Mouse (Mus musculus): Measurements from ENCODE around the gene Prkce. TPM values are rescaled to one million over a fixed set of nuclear protein-coding genes. Genes with fewer than 3 reads are reported as not detected.
A peak's percentile ranks its signal among the peaks of the same experiment; 100 is the strongest.
"Not testable (repeated sequence)": the region's sequence is repeated elsewhere in the genome, so short reads cannot be mapped to it uniquely, and the experiment has no call there.

Prkce gene
- total RNA-seq, 2 experiments from 2014 or later = 8.7 TPM

DNA sequence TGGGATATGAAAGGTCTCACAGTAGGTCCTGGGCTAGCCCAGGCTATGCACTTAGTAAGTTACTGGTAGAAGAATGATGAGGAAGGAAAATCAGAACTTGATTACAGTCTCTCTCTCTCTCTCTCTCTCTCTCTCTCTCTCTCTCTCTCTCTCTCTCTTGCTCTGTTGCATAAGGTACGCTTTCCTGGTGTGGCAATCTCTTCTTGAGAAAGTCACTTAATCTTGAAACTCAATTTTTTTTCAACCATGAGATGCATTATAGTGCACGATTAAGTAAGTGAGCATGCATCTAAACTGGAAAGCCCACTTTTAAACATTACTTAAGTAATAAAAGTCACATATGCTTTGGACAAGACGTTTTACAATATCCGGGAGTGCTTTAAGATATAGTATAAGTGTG, 285.3 kb downstream of the Prkce start:
- intact Hi-C loops (cut with DNase I; ENCODE audit: low total_unique reads) = no loop called here
- no peak for DNase-seq

DNA sequence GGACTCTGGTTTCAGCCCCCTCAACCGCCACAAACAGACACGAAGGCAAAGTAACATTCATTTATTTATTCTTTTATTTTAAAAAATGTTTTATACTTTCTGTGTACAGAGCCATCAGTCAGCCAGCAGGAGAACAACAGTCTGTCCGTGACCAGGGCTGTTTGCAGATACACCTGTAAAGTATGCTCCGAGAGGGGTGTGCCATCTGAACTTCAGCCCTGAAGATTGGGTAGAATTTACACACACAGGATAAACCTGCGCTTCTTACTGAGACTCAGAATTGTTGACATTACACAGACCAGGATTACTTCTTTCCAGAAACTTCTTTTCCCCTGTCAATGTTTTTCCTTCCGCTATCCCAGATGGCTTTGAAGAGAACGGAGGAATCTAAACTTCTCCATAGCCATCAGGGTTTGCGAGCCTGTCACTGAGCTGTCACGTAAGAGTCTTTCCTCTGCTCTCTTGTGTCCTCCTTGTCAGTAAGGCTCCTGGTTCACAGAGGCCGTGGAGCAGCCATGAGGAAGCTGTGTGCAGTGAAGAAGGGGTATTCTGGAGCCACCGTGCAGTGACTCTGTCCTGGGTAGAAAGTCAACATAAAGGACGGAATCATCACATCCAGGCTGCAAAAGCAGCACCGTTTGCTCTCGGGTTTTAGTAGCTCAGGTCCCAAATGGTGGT, 286.2 kb downstream of the Prkce start:
- intact Hi-C loops (cut with DNase I; ENCODE audit: low total_unique reads) = no loop called here
- DNase-seq = no peak

DNA sequence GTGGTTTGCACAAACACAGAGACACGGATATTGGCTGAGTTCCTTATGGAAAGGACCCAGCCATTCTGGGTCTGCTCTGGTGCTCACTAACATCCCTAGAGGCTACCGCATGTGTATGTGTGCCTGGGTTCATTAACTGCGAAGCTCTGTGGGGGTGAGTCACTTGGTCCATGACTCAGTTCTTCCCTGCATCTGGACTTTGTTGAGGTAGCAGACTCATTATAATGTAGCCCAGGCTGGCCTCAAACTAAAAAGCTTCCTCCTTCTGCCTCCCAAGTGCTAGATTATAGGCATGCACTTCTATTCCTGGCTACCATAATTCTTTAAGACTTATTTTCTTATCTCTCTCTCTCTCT, 286.7 kb downstream of the Prkce start:
- DNase-seq = no peak
- intact Hi-C loops (cut with DNase I; ENCODE audit: low total_unique reads) = no loop called here

DNA sequence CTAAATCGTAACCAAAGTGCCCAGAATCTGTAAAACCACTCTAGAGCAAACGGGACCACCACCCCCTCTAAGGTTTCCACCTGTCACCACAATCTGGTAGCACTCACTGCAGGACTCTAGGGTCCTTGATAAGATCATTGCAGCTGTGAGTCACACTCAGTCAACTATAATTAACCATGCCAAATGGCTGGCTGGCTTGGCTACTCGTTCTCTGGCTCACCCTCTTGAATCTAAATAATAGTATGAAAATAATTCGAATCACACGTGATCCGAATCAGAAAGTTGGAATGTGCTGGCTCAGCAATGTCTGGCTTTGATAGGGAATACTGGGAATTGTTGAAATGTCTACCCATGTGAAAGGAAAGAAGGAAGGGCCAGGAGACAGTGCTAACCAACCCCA, 288.9 kb downstream of the Prkce start:
- DNase-seq = no peak
- intact Hi-C loops (cut with DNase I; ENCODE audit: low total_unique reads) = no loop called here

DNA sequence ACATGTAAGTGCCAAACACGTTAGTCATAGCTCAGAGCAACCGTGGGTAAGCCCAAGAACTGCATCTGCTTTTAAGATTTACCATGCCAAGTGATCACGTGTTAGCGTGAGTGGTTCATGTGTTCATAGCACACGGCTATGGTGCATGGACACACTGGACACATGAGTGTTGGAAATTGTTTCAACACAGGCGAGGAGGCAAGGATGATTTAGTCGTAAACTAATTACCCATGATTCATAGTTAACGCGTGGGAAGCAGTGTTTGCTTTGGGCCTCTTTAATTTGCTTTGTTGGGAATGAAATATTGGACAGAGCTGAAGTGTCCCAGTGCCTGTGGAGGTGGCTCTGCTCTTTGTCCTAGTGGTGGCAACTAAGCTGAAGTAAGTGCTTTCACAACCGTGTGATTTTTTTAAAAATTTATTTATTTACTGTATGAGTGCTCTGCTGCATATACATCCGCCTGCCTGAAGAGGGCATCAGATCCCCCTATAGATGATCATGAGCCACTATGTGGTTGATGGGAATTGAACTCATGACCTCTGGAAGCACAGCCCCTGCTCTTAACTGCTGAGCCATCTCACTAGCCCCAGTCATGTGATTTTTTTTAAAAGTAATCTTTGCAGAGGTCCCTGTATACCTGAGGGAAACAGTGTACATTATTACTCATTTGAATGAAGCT, 290.9 kb downstream of the Prkce start:
- intact Hi-C loops (cut with DNase I; ENCODE audit: low total_unique reads) = no loop called here
- no peak for DNase-seq

DNA sequence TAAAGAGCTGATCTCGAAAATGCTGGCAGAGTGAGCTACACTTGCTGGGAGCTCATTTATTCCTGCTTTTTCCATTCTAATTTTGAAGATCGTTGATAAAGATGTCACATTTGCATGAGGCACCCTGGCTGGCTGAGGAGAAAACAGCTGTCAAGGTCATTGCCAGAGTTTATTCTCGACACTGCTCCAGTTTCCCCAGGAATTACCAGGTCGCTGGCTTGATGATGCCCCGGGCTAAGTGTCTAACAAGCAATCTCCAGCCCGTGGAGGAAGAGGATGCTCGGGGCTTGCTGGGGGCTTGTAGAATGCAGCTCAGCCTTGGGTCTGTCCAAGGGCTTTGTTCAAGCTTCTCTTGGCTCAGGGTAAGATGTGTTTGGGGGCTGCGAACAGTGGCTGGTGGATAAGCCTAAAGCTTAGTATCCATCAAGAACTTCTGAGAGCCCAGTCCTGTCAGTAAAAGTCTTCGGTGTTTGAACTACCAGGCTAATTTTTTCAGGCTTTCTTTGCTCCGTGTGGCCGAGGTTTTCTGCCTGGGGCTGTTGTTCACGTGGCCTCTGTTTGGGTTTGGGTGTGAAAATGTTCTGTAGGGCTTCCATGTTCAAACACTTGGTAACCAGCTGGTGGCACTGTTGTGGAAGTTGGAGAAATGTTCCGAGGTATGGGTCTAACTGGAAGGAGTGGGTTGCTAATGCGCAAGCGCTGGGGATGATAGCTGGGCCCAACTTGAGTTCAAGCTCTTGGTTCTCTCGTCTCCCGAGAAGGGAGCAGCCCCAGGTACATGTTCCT, 293.3 kb downstream of the Prkce start:
- intact Hi-C loops (cut with DNase I; ENCODE audit: low total_unique reads) = no loop called here
- no peak for DNase-seq

DNA sequence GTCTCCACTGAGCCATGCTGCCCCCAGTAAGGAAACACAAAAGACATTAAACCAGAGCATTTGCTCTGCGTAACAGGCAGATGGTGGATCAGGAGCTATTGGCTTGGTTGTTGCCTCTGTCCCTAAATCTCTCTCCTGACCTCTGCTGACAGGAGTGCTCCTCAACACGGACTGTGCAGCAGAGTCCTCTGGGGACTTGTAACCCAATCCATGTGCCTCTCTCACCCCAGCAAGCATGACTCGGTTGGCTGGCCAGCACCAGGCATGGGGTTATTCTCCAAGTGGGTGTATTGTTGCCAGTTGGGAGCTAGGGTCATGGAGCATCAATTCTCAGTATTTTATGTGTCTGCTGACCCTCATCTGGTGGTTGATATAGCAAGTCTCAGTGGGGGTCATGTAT, 295.8 kb downstream of the Prkce start:
- DNase-seq = no peak
- intact Hi-C loops (cut with DNase I; ENCODE audit: low total_unique reads) = no loop called here

DNA sequence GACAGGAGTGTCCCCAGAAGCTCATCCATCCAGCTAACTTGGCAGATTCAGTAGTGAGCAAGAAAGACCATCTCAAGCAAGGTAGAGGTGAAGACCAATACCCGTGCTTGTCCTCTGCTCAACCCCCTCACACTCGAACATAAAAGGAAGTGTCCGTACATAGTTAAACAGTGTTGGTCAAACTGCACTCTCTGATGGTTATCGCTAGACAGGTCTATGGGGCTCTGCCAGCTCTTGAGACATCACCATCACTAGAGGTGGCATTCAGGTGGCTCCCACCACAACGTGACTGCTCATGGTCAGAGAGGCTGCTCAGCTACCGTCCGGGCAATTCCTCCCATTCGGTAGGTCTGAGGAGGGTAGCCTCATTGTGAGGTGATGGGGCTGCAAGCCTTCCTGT, 296.6 kb downstream of the Prkce start:
- no peak for DNase-seq
- intact Hi-C loops (cut with DNase I; ENCODE audit: low total_unique reads) = no loop called here

DNA sequence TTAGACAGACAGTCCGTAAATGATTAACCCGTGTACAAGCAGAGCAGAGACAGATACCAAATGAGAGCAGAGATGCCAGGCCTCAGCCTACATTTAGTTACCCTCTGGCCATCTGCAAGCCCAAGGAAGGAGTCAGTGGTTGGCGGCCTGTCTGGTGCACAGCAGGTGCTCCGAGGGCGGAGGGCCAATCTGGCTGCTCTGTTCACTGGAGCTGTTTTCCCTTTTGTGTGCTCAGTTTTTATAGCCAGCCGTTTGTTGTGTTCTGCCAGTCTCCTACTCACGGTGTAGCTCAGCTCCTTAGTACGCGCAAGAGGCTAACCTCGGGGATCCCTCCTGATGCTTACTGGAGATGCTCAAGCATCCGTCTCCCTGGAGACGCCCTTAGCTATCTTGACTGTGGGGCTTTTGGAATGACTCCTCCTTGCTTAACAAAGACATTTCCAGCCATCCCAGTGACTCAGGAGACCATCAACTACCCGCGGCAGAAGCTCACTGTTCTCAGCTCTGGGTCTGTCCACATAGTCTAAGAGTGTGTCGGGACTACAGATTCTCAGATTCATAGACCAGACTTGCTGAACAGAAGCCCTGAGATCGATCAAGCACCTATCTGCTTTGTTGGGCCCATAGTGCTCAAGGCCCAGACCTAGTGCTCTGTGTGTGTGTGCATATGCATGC, 297.2 kb downstream of the Prkce start:
- intact Hi-C loops (cut with DNase I; ENCODE audit: low total_unique reads) = no loop called here
- peak; percentile 50 for DNase-seq

DNA sequence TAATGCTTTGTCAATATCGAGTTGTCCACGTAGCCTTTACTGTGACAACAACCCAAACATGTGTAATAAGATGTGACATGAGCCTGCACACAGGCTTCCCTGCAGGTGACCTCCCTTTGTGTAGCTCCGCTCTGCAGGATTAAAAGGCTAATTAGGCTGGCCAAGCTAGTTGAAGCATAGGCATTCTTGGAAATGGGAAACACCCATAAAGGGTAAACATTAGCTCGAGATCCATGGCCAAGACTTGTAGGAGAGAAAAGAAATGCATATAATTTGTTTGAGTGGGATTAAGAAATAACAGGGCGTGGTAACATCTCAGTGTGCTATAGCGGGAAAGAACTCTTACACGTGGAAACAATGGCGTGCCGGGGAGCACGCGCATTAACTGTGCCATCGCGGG, 298.3 kb downstream of the Prkce start:
- no peak for DNase-seq
- intact Hi-C loops (cut with DNase I; ENCODE audit: low total_unique reads) = no loop called here

DNA sequence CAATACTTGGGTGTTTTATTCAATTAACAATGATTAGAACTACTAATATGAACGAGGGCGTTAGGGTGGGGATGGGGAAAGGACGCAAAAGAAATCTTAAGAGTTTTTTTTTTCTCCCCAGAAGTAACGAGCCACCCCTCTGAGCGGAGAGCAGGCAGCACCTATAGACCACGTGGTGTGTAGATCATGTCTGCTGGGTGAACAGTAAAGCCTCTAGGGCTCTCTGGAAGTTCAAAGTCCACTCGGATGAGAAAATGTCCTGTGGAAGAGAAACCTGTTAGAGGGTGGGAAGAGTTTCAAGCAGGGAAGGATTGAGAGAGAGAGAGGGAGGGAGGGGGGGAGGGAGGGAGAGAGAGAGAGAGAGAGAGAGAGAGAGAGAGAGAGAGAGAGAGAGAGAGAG, 298.8 kb downstream of the Prkce start:
- intact Hi-C loops (cut with DNase I; ENCODE audit: low total_unique reads) = no loop called here
- DNase-seq = no peak

DNA sequence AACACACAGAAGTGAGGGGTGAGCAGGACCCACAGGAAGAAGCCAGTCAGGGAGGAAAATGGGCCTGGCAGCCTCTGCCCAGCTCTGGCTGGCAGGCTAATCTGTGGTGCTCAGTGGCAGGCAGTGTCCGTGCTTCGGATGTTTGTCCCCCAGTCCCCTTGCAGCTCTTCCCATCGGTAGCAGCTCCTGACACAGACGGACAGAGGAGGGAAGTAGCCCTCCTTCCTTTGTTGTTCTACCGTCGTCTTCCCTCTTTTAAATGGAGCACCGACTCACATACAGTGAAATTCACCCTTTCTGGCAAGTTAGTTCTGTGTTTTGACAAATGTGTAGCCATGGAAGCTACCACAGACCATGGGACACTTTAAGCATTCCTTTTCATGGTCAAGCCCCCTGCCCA, 299.3 kb downstream of the Prkce start:
- intact Hi-C loops (cut with DNase I; ENCODE audit: low total_unique reads) = no loop called here
- no peak for DNase-seq

DNA sequence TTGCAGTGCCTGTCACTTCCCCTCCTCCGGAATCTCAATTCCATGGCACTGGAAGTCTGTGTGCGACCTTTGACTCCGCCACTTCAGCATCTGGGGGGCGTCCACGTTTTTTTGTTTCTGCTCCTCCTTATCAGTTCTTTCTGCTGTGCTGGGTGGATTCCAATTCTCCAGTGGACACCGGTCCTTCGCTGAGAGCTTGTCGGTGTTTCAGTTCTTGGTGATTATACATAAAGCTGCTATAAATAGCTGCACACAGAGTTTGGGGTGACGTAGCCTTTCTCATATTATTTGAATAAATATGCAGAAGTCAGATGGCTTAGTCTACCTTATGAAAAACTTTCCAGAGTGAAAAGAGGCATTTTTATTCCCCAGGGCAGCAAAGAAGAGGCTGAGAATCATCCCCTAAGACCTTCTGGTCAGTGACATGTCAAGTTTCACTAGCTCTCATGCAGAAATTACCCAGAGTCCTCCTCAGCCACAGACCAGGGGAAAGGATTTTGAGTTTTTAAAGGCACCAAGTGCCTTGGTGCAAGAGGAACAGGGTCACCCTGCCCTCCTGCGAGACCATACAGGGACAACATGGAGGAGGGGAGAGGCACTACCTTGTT, 299.8 kb downstream of the Prkce start:
- intact Hi-C loops (cut with DNase I; ENCODE audit: low total_unique reads) = no loop called here
- DNase-seq = no peak

DNA sequence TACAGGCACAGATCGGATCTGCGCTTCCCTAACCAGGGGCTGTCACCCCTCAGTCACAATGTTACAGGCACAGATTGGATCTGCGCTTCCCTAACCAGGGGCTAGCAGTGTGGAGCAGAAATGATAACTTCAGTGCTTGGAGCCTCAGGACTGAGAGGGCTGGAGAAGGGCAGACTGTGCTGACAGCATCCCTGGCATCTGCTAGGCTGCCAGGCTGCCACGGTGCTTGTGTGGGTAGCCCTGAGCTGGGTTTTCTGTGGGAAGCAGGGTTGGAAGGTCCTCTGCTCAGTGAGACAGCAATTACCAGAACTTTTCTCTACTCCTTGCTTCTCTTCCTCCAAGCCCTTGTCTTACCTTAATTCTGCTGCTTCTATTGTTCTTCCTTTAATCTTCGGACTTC, 300.4 kb downstream of the Prkce start:
- no peak for DNase-seq

DNA sequence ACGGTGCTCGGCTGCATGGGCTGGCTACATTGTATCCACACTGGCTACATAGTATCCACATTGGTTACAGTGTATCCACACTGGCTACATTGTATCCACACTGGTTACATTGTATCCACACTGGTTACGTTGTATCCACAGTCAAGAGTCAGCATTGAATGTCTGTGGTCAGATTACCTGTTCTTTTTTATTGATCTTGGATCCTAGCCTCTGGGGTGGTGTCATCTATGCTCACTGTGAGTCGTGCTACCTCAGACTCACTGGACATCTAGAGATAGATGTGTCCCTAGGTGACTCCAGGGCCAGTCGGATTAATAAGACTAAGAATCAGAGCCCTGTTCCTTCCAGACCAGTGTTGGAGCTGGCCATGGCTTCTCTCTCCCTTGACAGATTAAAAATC, 302.6 kb downstream of the Prkce start:
- intact Hi-C loops (cut with DNase I; ENCODE audit: low total_unique reads) = no loop called here
- DNase-seq = no peak

More for the DNA sequence above, 300.4 kb downstream of the Prkce start:
- intact Hi-C loops (cut with DNase I; ENCODE audit: low total_unique reads) = no loop called here

DNA sequence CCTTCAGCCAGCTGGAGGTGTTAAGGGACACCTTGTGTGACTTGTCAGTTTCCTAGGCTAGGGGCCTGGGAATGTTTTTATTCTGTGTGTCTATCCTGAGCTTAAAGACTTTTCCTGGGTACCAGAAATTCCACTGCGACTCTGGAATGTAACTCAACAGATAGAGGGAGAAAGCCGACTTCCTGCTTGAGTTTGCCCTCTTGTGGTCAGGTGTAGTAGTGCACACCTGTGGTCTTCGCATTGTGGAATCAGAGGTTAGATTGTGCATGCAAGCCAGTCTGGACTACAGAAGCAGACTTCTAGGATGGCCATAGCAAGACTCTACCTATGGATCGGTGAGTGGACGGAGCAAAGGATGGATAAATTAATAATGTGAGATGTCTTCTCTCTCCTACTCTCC, 304.1 kb downstream of the Prkce start:
- no peak for DNase-seq
- intact Hi-C loops (cut with DNase I; ENCODE audit: low total_unique reads) = no loop called here

DNA sequence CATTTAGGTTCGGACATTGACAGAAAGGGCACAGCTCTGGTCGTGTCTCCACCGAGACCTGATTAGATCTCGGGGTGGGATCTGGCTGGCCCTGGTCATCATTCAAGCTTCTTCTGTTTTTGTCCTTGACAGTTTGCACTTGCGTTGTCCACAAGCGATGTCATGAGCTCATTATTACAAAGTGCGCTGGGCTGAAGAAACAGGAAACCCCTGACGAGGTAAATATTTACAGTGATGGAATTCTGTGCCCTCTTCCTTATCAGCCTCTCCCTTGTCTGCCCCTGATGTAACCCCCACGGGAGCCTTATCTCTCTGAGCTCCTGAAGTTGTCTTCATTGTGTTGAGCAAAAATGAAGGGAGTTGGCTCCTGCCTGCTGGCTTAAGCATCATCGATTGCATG, 309.1 kb downstream of the Prkce start:
- intact Hi-C loops (cut with DNase I; ENCODE audit: low total_unique reads) = no loop called here
- DNase-seq = no peak

DNA sequence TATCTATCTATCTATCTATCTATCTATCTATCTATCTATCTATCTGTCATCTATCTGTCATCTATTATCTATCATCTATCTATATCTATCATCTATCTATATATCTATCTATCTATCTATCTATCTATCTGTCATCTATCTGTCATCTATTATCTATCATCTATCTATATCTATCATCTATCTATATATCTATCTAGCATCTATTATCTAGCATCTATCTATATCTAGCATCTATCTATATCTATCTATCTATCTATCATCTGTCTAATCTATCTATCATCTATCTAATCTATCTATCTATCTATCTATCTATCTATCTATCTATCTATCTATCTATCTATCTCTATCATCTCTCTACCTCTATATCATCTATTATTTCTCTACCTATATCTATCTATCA, 309.8 kb downstream of the Prkce start:
- intact Hi-C loops (cut with DNase I; ENCODE audit: low total_unique reads) = not testable (repeated sequence)

DNA sequence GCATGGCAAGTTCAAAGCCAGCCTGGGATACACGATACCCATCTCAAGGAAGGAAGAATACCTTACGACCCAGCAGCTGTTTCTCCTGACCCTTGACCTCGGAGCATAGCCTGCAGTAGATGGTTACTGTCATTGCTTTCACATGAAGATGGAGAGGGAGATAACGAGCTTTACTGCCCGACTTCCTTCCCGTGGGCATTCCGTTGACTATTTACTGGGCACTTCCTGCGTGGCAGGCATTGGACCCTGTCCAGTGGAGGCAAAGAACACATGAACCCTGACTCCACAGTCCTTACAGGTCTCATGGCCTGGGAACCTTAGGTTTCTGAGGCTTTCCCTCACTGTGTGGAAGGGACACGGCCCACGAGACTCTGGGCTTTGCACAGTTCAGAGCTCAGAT, 311.8 kb downstream of the Prkce start:
- no peak for DNase-seq
- intact Hi-C loops (cut with DNase I; ENCODE audit: low total_unique reads) = no loop called here

More for the DNA sequence above, 309.8 kb downstream of the Prkce start:
- not testable (repeated sequence) for DNase-seq

DNA sequence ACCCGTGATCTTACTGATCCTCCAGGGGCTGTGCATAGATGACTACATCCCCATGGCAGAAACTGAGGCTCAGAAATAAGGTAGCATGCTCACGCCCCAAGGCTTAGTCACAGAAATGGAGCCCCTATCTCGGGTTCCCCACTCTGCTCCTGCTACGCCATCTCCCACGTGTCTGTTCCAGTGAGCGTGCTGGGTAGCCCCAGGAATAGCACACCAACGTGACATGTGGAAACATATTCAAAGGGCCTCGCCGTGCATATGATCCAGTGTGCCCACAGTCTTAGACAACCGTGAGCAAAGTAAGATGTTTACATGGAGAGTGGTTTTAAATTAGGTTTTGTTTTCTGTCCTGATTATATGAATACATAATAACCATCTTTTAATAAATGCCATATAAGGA, 315.1 kb downstream of the Prkce start:
- intact Hi-C loops (cut with DNase I; ENCODE audit: low total_unique reads) = loop anchor here (10.0 kb wide), 1 partner anchor 562 kb away; no protein-coding TSS in a partner anchor

More for the DNA sequence above, 315.1 kb downstream of the Prkce start:
- no peak for DNase-seq
